Comparison of ENCODE assay signal across 8 mouse cellular contexts in genomic region chr9:118801176-118801909, GRCm38 (mm10).
A peak's percentile ranks its signal among the peaks of the same experiment; 100 is the strongest.
DNase-seq lines count a peak whose midpoint lies in the region; ATAC-seq and TF ChIP-seq lines count a peak whose summit lies in the region.
"Had no signal": no experiment of that assay in that cellular context is flagged by ENCODE, and none has a peak within 500 bp of the region (broad histone marks: within the 10 kb centered on the region; RNA-seq: fewer than 3 reads in every experiment).

No protein-coding gene starts in this region.

- no peak overlapping the region for H3K4me2 ChIP-seq in midbrain, postnatal 0 days (ENCODE audit: low read depth, low read length, poor library complexity, severe bottlenecking)
- H3K4me2 ChIP-seq in midbrain, embryonic 16.5 days (ENCODE audit: low read length) = no peak overlapping the region
- H3K4me2 ChIP-seq in heart, embryonic 16.5 days (ENCODE audit: low read depth, low read length) = no peak overlapping the region
- no peak overlapping the region for H3K4me2 ChIP-seq in stomach, postnatal 0 days (replicated peaks; ENCODE audit: low read depth)
- H3K4me2 ChIP-seq: forebrain, embryonic 12.5 days had no signal

- H3K9ac ChIP-seq in midbrain, postnatal 0 days (replicated peaks; ENCODE audit: low read length, poor library complexity, severe bottlenecking) = no peak overlapping the region
- no peak overlapping the region for H3K9ac ChIP-seq in midbrain, embryonic 16.5 days (ENCODE audit: low read depth, low read length)
- H3K9ac ChIP-seq in heart, embryonic 16.5 days (ENCODE audit: low read length) = no peak overlapping the region
- H3K9ac ChIP-seq in stomach, postnatal 0 days (ENCODE audit: low read length) = no peak overlapping the region
- H3K9ac ChIP-seq: forebrain, embryonic 12.5 days had no signal

- no peak overlapping the region for H3K4me3 ChIP-seq in midbrain, postnatal 0 days (ENCODE audit: low read depth, low read length)
- H3K4me3 ChIP-seq in midbrain, embryonic 16.5 days (ENCODE audit: low read depth, low read length) = no peak overlapping the region
- no peak overlapping the region for H3K4me3 ChIP-seq in heart, embryonic 16.5 days (ENCODE audit: low read length)
- no peak overlapping the region for H3K4me3 ChIP-seq in stomach, postnatal 0 days (ENCODE audit: low read depth, low read length)
- H3K4me3 ChIP-seq: forebrain, embryonic 12.5 days had no signal

- ATAC-seq in midbrain, postnatal 0 days (ENCODE audit: low FRiP score) = no peak
- ATAC-seq in midbrain, embryonic 16.5 days = no peak
- ATAC-seq in heart, embryonic 16.5 days (replicated peaks; ENCODE audit: extremely low read depth, insufficient read depth, low FRiP score) = no peak; the same call in 1 of the 2 replicates
- ATAC-seq in stomach, postnatal 0 days (ENCODE audit: low FRiP score, low TSS enrichment) = no peak

- H3K4me1 ChIP-seq in midbrain, postnatal 0 days (ENCODE audit: insufficient read depth, low read length) = no peaks in the 10 kb centered on the region
- no peaks in the 10 kb centered on the region for H3K4me1 ChIP-seq in midbrain, embryonic 16.5 days (ENCODE audit: control insufficient read depth, insufficient read depth, low read length)
- H3K4me1 ChIP-seq in heart, embryonic 16.5 days (ENCODE audit: control insufficient read depth, insufficient read depth, low read length) = peaks cover 8% of the 10 kb centered on the region; the same call in 1 of the 2 replicates
- no peaks in the 10 kb centered on the region for H3K4me1 ChIP-seq in stomach, postnatal 0 days (replicated peaks; ENCODE audit: control insufficient read depth, insufficient read depth)
- H3K4me1 ChIP-seq: forebrain, embryonic 12.5 days had no signal

- H3K27me3 ChIP-seq in midbrain, postnatal 0 days (ENCODE audit: insufficient read depth, low read length) = no peaks in the 10 kb centered on the region
- no peaks in the 10 kb centered on the region for H3K27me3 ChIP-seq in midbrain, embryonic 16.5 days (ENCODE audit: control insufficient read depth, insufficient read depth, low read depth, low read length)
- no peaks in the 10 kb centered on the region for H3K27me3 ChIP-seq in heart, embryonic 16.5 days (ENCODE audit: control insufficient read depth, insufficient read depth, low read length)
- no peaks in the 10 kb centered on the region for H3K27me3 ChIP-seq in stomach, postnatal 0 days (ENCODE audit: control insufficient read depth, insufficient read depth, low read length)
- H3K27me3 ChIP-seq: forebrain, embryonic 12.5 days had no signal

- H3K27ac ChIP-seq in midbrain, postnatal 0 days (ENCODE audit: low read depth, low read length) = no peak overlapping the region
- H3K27ac ChIP-seq in midbrain, embryonic 16.5 days (ENCODE audit: low read length) = no peak overlapping the region
- peak overlapping the region; percentile 37 for H3K27ac ChIP-seq in heart, embryonic 16.5 days (ENCODE audit: low read length)
- H3K27ac ChIP-seq in stomach, postnatal 0 days (replicated peaks) = peak overlapping the region; percentile 67
- H3K27ac ChIP-seq: forebrain, embryonic 12.5 days had no signal

- WGBS in midbrain, postnatal 0 days = 50% methylated on average over 15 of the region's 15 CpGs
- WGBS in midbrain, embryonic 16.5 days = 59% methylated on average over 15 of the region's 15 CpGs
- WGBS in heart, embryonic 16.5 days = 61% methylated on average over 15 of the region's 15 CpGs
- WGBS in stomach, postnatal 0 days = 47% methylated on average over 15 of the region's 15 CpGs

- no peaks in the 10 kb centered on the region for H3K36me3 ChIP-seq in midbrain, postnatal 0 days (ENCODE audit: insufficient read depth, low read length)
- no peaks in the 10 kb centered on the region for H3K36me3 ChIP-seq in midbrain, embryonic 16.5 days (ENCODE audit: control insufficient read depth, insufficient read depth, low read length)
- H3K36me3 ChIP-seq in heart, embryonic 16.5 days (ENCODE audit: control insufficient read depth, insufficient read depth) = no peaks in the 10 kb centered on the region; the same call in 1 of the 2 replicates
- H3K36me3 ChIP-seq in stomach, postnatal 0 days (ENCODE audit: control insufficient read depth, insufficient read depth, low read length) = no peaks in the 10 kb centered on the region
- H3K36me3 ChIP-seq: forebrain, embryonic 12.5 days had no signal

- DNase-seq in midbrain, postnatal 0 days (ENCODE audit: low spot score) = peak; percentile 44
- peak; percentile 87 for DNase-seq in kidney, postnatal 10 days
- DNase-seq in stomach, postnatal 0 days (ENCODE audit: low spot score) = no peak
- DNase-seq in c-Kit-positive CD71-positive TER-119-positive erythroid progenitor cells, embryonic 14.5 days (ENCODE audit: low spot score) = no peak
- no peak for DNase-seq in spleen, postnatal 4 days (ENCODE audit: low spot score in 2 of 2)

- no peak for TF ChIP-seq CTCF in midbrain, postnatal 0 days (IDR thresholded peaks at IDR 0.05)
- TF ChIP-seq CTCF in stomach, postnatal 0 days (IDR thresholded peaks at IDR 0.05; ENCODE audit: low read depth) = no peak

- H3K9me3 ChIP-seq in midbrain, postnatal 0 days (ENCODE audit: low read length) = no peaks in the 10 kb centered on the region
- H3K9me3 ChIP-seq in midbrain, embryonic 16.5 days (replicated peaks; ENCODE audit: control insufficient read depth, low read length, poor library complexity, severe bottlenecking) = no peaks in the 10 kb centered on the region
- H3K9me3 ChIP-seq in heart, embryonic 16.5 days (replicated peaks; ENCODE audit: control insufficient read depth, low read length) = no peaks in the 10 kb centered on the region
- H3K9me3 ChIP-seq in stomach, postnatal 0 days (ENCODE audit: control insufficient read depth, low read length) = no peaks in the 10 kb centered on the region
- H3K9me3 ChIP-seq: forebrain, embryonic 12.5 days had no signal

- TF ChIP-seq EP300 in stomach, postnatal 0 days (optimal IDR thresholded peaks at IDR 0.05) = no peak

Comparison
In these comparisons a context has a peak if more than half of its experiments do, and no peak if none do; other contexts are left out.
1. DNase-seq: peak in midbrain, postnatal 0 days (single experiment) and kidney, postnatal 10 days (single experiment); none in stomach, postnatal 0 days (single experiment), c-Kit-positive CD71-positive TER-119-positive erythroid progenitor cells, embryonic 14.5 days (single experiment) and spleen, postnatal 4 days (0 of 2).
2. H3K27ac ChIP-seq: peak in heart, embryonic 16.5 days (single experiment) and stomach, postnatal 0 days (single experiment); none in midbrain, postnatal 0 days (single experiment) and midbrain, embryonic 16.5 days (single experiment).